Comparison of ENCODE assay signal across 26 mouse cellular contexts in genomic region chr9:24744958-24745357, GRCm38 (mm10). TPM values are rescaled to one million over a fixed set of nuclear protein-coding genes. Genes with fewer than 3 reads are reported as not detected.
A peak's percentile ranks its signal among the peaks of the same experiment; 100 is the strongest.
DNase-seq lines count a peak whose midpoint lies in the region; ATAC-seq and TF ChIP-seq lines count a peak whose summit lies in the region.
"Had no signal": no experiment of that assay in that cellular context is flagged by ENCODE, and none has a peak within 500 bp of the region (broad histone marks: within the 10 kb centered on the region; RNA-seq: fewer than 3 reads in every experiment).

No protein-coding gene starts in this region.

- POLR2A ChIA-PET in Patski (lab: Charles Lee), result no interaction called here

- peak; percentile 75 for ATAC-seq in CD4-positive, CD25-positive, alpha-beta regulatory T cell, adult 4 months
- ATAC-seq in Patski, result peak; percentile 86
- ATAC-seq in erythroid progenitor cell, adult 5-6 weeks (replicated peaks; ENCODE audit: low FRiP score, poor library complexity, severe bottlenecking), result peak; percentile 67
- ATAC-seq in megakaryocyte, adult 5-6 weeks (ENCODE audit: poor library complexity, severe bottlenecking), result peak; percentile 68
- ATAC-seq: forebrain, embryonic 15.5 days; hindbrain, embryonic 16.5 days had no signal

- no peak for TF ChIP-seq CTCF in Patski (IDR thresholded peaks at IDR 0.05)

- CTCF ChIA-PET in Patski (lab: Charles Lee), result no interaction called here

- in situ Hi-C loops in Patski (cut with MboI; ENCODE audit: low pct_unique_long_range_greater_than_20kb), result no loop called here

- no peaks in the 10 kb centered on the region for H3K27me3 ChIP-seq in Patski
- H3K27me3 ChIP-seq: forebrain, embryonic 15.5 days; heart, embryonic 13.5 days; hindbrain, embryonic 12.5 days had no signal

- no peak for DNase-seq in Patski (ENCODE audit: low read depth, low spot score)
- no peak for DNase-seq in urinary bladder, adult 2 months (ENCODE audit: low spot score)
- DNase-seq in adrenal gland, adult 18-20 months (ENCODE audit: low spot score in 2 of 2), result no peak
- DNase-seq in left cerebral cortex, adult 11 months (ENCODE audit: low spot score), result no peak
- no peak for DNase-seq in urinary bladder, postnatal 10 days (ENCODE audit: low spot score)
- DNase-seq: adrenal gland, adult 2 months; adrenal gland, postnatal 25 days; cerebellum, adult 2 months; cerebellum, postnatal 25 days; gastrocnemius, postnatal 14 days; heart, postnatal 36 days; kidney, adult 11 months had no signal

RNA-seq across cellular contexts. Expression of gene Tbx20, which starts 29.1 kb away (rescaled TPM):
- polyA plus RNA-seq in CD4-positive, CD25-positive, alpha-beta regulatory T cell, adult 4 months (2017; shearing (Covaris generic)), result not detected
- 6.6 TPM for polyA plus RNA-seq in Patski (2021)
- not detected in 2 replicates for total RNA-seq in erythroid progenitor cell, adult 5-6 weeks (2015; ENCODE audit: low replicate concordance)
- total RNA-seq in erythroid progenitor cell, adult 5-6 weeks (2017; ENCODE audit: low replicate concordance), result not detected in 2 replicates
- total RNA-seq in megakaryocyte, adult 5-6 weeks (2015), result not detected in 2 replicates
- not detected in 2 replicates for total RNA-seq in megakaryocyte, adult 5-6 weeks (2017)
- 10.6 and 12.9 TPM in 2 replicates for polyA plus RNA-seq in urinary bladder, adult 2 months (2012; rRNA removed)
- total RNA-seq in adrenal gland, adult 18-20 months (2021), result 10 to 100 TPM; 21.3 to 24.6 TPM
- total RNA-seq: gastrocnemius, adult 18-20 months; gastrocnemius, postnatal 14 days had no signal
- polyA plus RNA-seq: erythroblast, embryonic 14.5 days; frontal cortex, adult 2 months; gonadal fat pad, adult 2 months had no signal

RNA-seq across cellular contexts. Expression of gene Dpy19l2, which starts 48.9 kb away (rescaled TPM):
- polyA plus RNA-seq in CD4-positive, CD25-positive, alpha-beta regulatory T cell, adult 4 months (2017; shearing (Covaris generic)), result not detected
- 0.05 TPM for polyA plus RNA-seq in Patski (2021)
- total RNA-seq in erythroid progenitor cell, adult 5-6 weeks (2015; ENCODE audit: low replicate concordance), result not detected in 2 replicates
- total RNA-seq in erythroid progenitor cell, adult 5-6 weeks (2017; ENCODE audit: low replicate concordance), result not detected in 2 replicates
- not detected in 2 replicates for total RNA-seq in megakaryocyte, adult 5-6 weeks (2015)
- not detected in 2 replicates for total RNA-seq in megakaryocyte, adult 5-6 weeks (2017)
- 0.94 and 0.98 TPM in 2 replicates for polyA plus RNA-seq in urinary bladder, adult 2 months (2012; rRNA removed)
- total RNA-seq in adrenal gland, adult 18-20 months (2021), result not detected
- total RNA-seq: adrenal gland, postnatal 25 days; ES-E14; gastrocnemius, adult 18-20 months; gastrocnemius, postnatal 14 days had no signal
- polyA plus RNA-seq: adrenal gland, adult 2 months; cerebellum, adult 2 months; erythroblast, embryonic 14.5 days; heart, postnatal 0 days; intestine, embryonic 14.5 days had no signal

Comparison
In these comparisons a context has a peak if more than half of its experiments do, and no peak if none do; other contexts are left out.
1. RNA of gene Tbx20, which starts 29.1 kb away (total RNA-seq): 21.3 to 24.6 TPM in adrenal gland, adult 18-20 months; not detected in erythroid progenitor cell, adult 5-6 weeks and not detected in megakaryocyte, adult 5-6 weeks; every median in the first group is over 10 times any median in the second.
2. Peak in every context shown above with its lines, with median percentiles within 50 percentile points of each other: ATAC-seq.